In the genomic region with DNA sequence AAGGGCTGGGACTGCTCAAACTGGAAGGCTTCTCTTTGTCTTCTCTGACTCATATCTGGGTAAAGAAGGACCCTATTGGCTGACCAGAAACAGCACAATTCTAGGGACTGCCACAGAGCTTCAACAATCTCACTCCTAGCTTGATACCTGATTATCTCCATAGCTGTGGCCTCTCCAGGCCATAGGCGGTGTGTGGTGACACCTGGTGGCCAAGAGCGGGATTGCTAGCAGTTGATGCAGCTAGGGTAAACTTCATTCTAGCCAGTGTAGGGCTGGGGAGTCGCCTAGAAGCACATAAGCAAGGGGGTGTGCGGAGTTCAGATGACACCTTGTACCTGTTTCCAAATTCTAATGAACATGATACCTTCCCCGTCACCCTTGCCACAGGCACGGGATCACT, we compare ENCODE assay signal across 9 mouse cellular contexts.
A peak's percentile ranks its signal among the peaks of the same experiment; 100 is the strongest.
DNase-seq lines count a peak whose midpoint lies in the region; ATAC-seq and TF ChIP-seq lines count a peak whose summit lies in the region.
"Had no signal": no experiment of that assay in that cellular context is flagged by ENCODE, and none has a peak within 500 bp of the region (broad histone marks: within the 10 kb centered on the region; RNA-seq: fewer than 3 reads in every experiment).

No protein-coding gene starts in this region.

- 3% methylated on average over 6 of the region's 6 CpGs for WGBS in cerebellum, adult 2 months
- 3% methylated on average over 6 of the region's 6 CpGs for WGBS in hindbrain, postnatal 0 days

- no peaks in the 10 kb centered on the region for H3K9me3 ChIP-seq in hindbrain, postnatal 0 days (ENCODE audit: low read length)
- H3K9me3 ChIP-seq: lung, embryonic 15.5 days had no signal

- H3K4me3 ChIP-seq in cerebellum, adult 2 months (replicated peaks; ENCODE audit: insufficient read depth, low read depth, low read length): no peak overlapping the region
- H3K4me3 ChIP-seq in hindbrain, postnatal 0 days (ENCODE audit: low read length): no peak overlapping the region
- H3K4me3 ChIP-seq: lung, embryonic 15.5 days had no signal

- H3K27me3 ChIP-seq in cerebellum, adult 2 months (ENCODE audit: control insufficient read depth, insufficient read depth, low read length): no peaks in the 10 kb centered on the region
- no peaks in the 10 kb centered on the region for H3K27me3 ChIP-seq in hindbrain, postnatal 0 days (ENCODE audit: insufficient read depth, low read length)

- TF ChIP-seq CTCF in cerebellum, adult 2 months (IDR thresholded peaks at IDR 0.05; ENCODE audit: borderline replicate concordance, insufficient read depth, low read depth, low read length): peak; percentile 100
- TF ChIP-seq CTCF in hindbrain, postnatal 0 days (IDR thresholded peaks at IDR 0.05; ENCODE audit: low read depth): peak; percentile 100

- no peak for TF ChIP-seq POLR2A in cerebellum, adult 2 months (IDR thresholded peaks at IDR 0.05; ENCODE audit: borderline replicate concordance, insufficient read depth, low read length)

- no peak overlapping the region for H3K4me2 ChIP-seq in hindbrain, postnatal 0 days (ENCODE audit: low read depth, low read length)
- H3K4me2 ChIP-seq: lung, embryonic 15.5 days had no signal

- H3K36me3 ChIP-seq in hindbrain, postnatal 0 days (ENCODE audit: insufficient read depth, low read length): no peaks in the 10 kb centered on the region
- H3K36me3 ChIP-seq: lung, embryonic 15.5 days had no signal

- peak; percentile 30 for ATAC-seq in hindbrain, postnatal 0 days
- ATAC-seq in megakaryocyte-erythroid progenitor cell, adult 5-6 weeks (replicated peaks; ENCODE audit: low FRiP score, low TSS enrichment, poor library complexity, severe bottlenecking): peak; percentile 68

- H3K4me1 ChIP-seq in cerebellum, adult 2 months (ENCODE audit: control insufficient read depth, insufficient read depth, low read length): peaks cover 6% of the 10 kb centered on the region
- H3K4me1 ChIP-seq in hindbrain, postnatal 0 days (ENCODE audit: insufficient read depth, low read length): peaks cover 9% of the 10 kb centered on the region; the same call in 1 of the 2 replicates

- H3K9ac ChIP-seq in hindbrain, postnatal 0 days (replicated peaks; ENCODE audit: low read length): no peak overlapping the region
- H3K9ac ChIP-seq: lung, embryonic 15.5 days had no signal

- peak; percentile 67 for DNase-seq in Muller cell, postnatal 12 days (ENCODE audit: inconsistent ontology term)
- peak; percentile 83 to 96 for DNase-seq in cerebellum, adult 2 months
- peak; percentile 78 to 96 for DNase-seq in frontal cortex, postnatal 14 days (ENCODE audit: low spot score in 2 of 2)
- DNase-seq in hindbrain, postnatal 0 days (ENCODE audit: low spot score): peak; percentile 92
- DNase-seq in left cerebral cortex, adult 18-20 months (ENCODE audit: low spot score in 2 of 2): peak; percentile 94 to 99
- DNase-seq in right cerebral cortex, adult 2 months (ENCODE audit: low spot score in 2 of 2): peak; percentile 98 to 99
- DNase-seq in urinary bladder, postnatal 14 days (ENCODE audit: low spot score): peak; percentile 90

- H3K27ac ChIP-seq in cerebellum, adult 2 months (ENCODE audit: insufficient read depth, low read length): no peak overlapping the region
- H3K27ac ChIP-seq in hindbrain, postnatal 0 days: no peak overlapping the region
- H3K27ac ChIP-seq: lung, embryonic 15.5 days had no signal
